11 mouse cellular contexts compared by ENCODE assay signal in genomic region chrX:134652061-134652460, GRCm38 (mm10).
"Had no signal": no experiment of that assay in that cellular context is flagged by ENCODE, and none has a peak within 500 bp of the region (broad histone marks: within the 10 kb centered on the region; RNA-seq: fewer than 3 reads in every experiment).

No protein-coding gene starts in this region.

- ATAC-seq: liver, postnatal 0 days; lung, postnatal 0 days; midbrain, embryonic 13.5 days; midbrain, embryonic 15.5 days had no signal

- DNase-seq: liver, postnatal 0 days; lung, adult 2 months; lung, postnatal 14 days; lung, postnatal 36 days; right cerebral cortex, postnatal 14 days; thymus, adult 2 months; thymus, postnatal 25 days; thymus, postnatal 4 days had no signal
